Mouse (Mus musculus) embryonic facial prominence, embryonic 10.5 days (tissue): Measurements from ENCODE around the gene Plcb1. TPM values are rescaled to one million over a fixed set of nuclear protein-coding genes. Genes with fewer than 3 reads are reported as not detected.

Source experiments
- DNase-seq: peaks from one replicate; pipeline ENCODE4 v3.0.0-alpha.2; 2017; ENCODE audit warnings: low spot score
- H3K27ac ChIP-seq: fragments of 300-500 bp; sonication (generic); replicated peaks from 2 replicates; pipeline ENCODE4 v1.5.1; 2016; ENCODE audit warnings: mild to moderate bottlenecking
- H3K27me3 ChIP-seq: fragments of 300-500 bp; sonication (generic); replicated peaks from 2 replicates; pipeline ENCODE4 v1.6.1; 2016; ENCODE audit warnings: low read depth, mild to moderate bottlenecking; ENCODE audit not compliant: poor library complexity, severe bottlenecking
- H3K36me3 ChIP-seq: fragments of 300-500 bp; sonication (generic); replicated peaks from 2 replicates; pipeline ENCODE4 v1.6.1; 2016; ENCODE audit warnings: mild to moderate bottlenecking, moderate library complexity
- H3K4me1 ChIP-seq: fragments of 300-500 bp; sonication (generic); 2 replicates; pipeline ENCODE4 v1.6.1; 2016
- H3K4me3 ChIP-seq: fragments of 300-500 bp; sonication (generic); 2 replicates; pipeline ENCODE4 v1.5.1; 2016; ENCODE audit warnings: mild to moderate bottlenecking, moderate library complexity
- H3K9me3 ChIP-seq: fragments of 300-500 bp; sonication (generic); 2 replicates; pipeline ENCODE4 v1.6.1; 2016; ENCODE audit warnings: mild to moderate bottlenecking
- WGBS: fragments of 180-500 bp; shearing (Covaris S2); methylation state at CpG from one replicate; pipeline ENCODE4 v1.1.7; 2016; 5-methylcytosine and 5-hydroxymethylcytosine counted together
- polyA plus RNA-seq: library from polyadenylated mRNA; unstranded; fragments of >200 nt; fragmentation: Nextera tagmentation; extraction: Ambion mirVana; gene quantifications from 2 replicates; pipeline ENCODE4 v1.2.1, GENCODE M21; 2016

Plcb1 gene
- polyA plus RNA-seq, 1 experiment from 2014 or later = 6.0 TPM

DNA sequence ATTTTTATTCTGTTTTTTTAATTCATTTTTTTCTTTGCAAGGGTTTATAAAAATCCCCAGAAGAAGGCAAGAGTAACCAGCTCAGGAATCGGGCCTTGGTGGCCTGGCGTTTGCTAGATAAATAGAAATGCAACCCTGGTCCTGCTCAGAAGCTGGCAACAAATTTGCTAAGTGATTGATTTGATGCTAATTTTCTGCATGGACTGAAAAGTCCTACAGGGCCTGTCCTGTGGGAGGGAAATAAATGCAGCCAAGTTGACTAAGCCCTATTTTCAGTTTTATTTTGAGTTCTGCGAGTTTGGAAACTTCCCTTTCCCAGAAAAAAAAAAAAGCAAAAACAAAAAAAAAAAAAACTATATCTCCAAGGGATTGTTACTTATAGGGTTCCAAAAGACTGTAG lies 433.5 kb downstream of the Plcb1 start:
- no peak for DNase-seq
- no peak overlapping the region for H3K27ac ChIP-seq
- no peaks in the 10 kb centered on the region for H3K27me3 ChIP-seq
- no peaks in the 10 kb centered on the region for H3K36me3 ChIP-seq
- H3K9me3 ChIP-seq = no peaks in the 10 kb centered on the region
- no peak overlapping the region for H3K4me3 ChIP-seq
- 85% methylated on average over 3 of the region's 3 CpGs for WGBS
- no peaks in the 10 kb centered on the region; the same call in 1 of the 2 replicates for H3K4me1 ChIP-seq

DNA sequence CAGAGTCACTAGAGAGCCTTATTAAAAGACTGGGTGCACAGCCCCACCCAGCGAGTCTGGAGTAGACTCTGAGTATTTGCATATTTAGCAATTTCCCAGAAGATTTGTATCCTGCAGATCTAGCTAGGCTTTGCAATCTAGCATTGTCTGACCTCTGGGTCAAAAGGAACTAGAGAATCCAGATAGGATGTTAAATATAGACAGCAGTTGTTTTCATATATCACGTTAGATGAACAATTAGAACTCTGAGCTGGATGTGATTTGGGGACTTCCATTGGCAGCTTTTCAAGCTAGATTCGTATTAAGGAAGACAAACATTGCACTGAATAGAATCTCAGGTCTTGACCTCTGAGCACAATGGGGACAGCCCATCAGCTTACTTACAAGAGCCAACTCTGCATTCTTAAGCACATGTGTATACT lies 439.7 kb downstream of the Plcb1 start:
- 65% methylated on average over 3 of the region's 3 CpGs for WGBS
- H3K4me1 ChIP-seq = no peaks in the 10 kb centered on the region
- no peaks in the 10 kb centered on the region for H3K9me3 ChIP-seq
- no peaks in the 10 kb centered on the region for H3K27me3 ChIP-seq
- no peak overlapping the region for H3K27ac ChIP-seq
- DNase-seq = no peak
- no peaks in the 10 kb centered on the region for H3K36me3 ChIP-seq
- H3K4me3 ChIP-seq = no peak overlapping the region

DNA sequence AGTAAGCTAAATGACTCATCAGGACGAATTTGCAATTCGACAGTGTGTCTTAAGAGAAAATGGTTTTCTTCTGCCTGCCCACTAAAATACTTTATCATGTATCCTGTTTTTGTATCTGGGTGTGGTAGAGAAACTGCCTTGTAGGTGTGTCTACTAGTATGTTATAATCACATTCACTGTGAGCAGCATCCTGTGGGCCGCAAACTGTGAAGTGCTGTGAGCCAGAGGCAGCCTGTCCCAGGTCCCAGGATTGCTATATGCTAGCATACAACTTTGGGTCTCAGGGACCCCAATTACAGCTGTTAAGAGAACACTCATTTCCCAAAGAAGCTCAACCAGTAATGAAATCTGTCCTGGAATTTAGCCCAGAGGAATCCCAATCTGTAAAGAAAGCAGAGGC lies 444.4 kb downstream of the Plcb1 start:
- no peak overlapping the region for H3K4me3 ChIP-seq
- 86% methylated on average over 3 of the region's 3 CpGs for WGBS
- no peaks in the 10 kb centered on the region for H3K27me3 ChIP-seq
- no peaks in the 10 kb centered on the region for H3K36me3 ChIP-seq
- H3K27ac ChIP-seq = no peak overlapping the region
- no peaks in the 10 kb centered on the region for H3K9me3 ChIP-seq
- H3K4me1 ChIP-seq = no peaks in the 10 kb centered on the region
- no peak for DNase-seq

DNA sequence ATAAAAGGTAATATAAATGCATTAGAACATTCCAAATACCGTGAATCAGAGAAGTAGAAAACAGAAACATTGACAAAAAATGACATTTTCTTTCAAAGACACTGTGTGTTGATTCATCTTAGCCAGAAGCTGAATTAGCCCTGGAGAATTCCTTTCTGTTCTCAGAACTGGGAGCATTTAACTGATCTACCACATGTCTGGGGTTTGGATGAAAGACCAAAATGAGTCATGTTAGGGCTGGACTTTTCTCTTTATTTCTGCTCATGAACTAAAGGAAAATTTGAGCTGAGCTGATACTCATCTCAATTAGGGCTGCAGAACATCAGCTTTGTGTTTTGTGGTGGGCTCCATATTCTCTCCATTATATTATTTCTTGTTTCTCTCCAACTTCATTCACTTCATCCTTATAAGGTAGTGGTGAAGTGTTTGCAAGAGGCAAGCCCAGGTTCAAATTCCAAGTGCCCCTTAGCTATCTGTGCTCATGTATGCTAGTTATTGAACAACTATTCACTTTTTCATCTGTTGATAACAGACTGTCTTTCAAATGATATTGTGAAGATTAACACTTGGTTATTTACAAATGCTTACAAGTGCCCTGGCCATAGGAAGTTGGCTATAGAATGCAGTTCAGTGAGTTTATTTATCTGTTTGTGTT lies 456.9 kb downstream of the Plcb1 start:
- Histone ChIP-seq H3K4me3 (no peak overlapping the region), H3K36me3 (no peaks in the 10 kb centered on the region), H3K4me1 (no peaks in the 10 kb centered on the region), H3K9me3 (no peaks in the 10 kb centered on the region), H3K27ac (no peak overlapping the region), H3K27me3 (no peaks in the 10 kb centered on the region)
- WGBS = 89% methylated on average over 1 of the region's 1 CpGs
- DNase-seq = no peak

DNA sequence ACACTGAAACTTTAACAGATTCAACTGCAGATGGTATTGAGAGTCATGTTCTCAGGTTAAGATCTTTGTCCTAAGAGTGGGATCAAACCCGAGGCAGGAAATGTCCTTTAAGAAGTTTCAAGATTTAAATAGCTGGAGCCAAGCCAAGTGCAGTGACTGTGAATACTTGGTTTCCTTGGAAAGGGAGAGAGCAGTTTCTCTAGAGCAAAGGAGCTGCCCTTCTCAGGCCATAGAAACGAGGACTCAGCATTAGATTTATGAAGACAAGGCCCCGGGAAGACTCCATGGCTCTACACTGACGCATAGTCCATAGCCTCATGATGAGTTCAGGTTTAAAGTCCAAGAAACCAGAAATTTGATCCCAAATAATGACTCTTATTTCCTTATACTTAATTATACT lies 457.9 kb downstream of the Plcb1 start:
- 72% methylated on average over 4 of the region's 4 CpGs for WGBS
- Histone ChIP-seq H3K27me3 (no peaks in the 10 kb centered on the region), H3K36me3 (no peaks in the 10 kb centered on the region), H3K4me3 (no peak overlapping the region), H3K27ac (no peak overlapping the region), H3K9me3 (no peaks in the 10 kb centered on the region), H3K4me1 (no peaks in the 10 kb centered on the region)
- DNase-seq = no peak

DNA sequence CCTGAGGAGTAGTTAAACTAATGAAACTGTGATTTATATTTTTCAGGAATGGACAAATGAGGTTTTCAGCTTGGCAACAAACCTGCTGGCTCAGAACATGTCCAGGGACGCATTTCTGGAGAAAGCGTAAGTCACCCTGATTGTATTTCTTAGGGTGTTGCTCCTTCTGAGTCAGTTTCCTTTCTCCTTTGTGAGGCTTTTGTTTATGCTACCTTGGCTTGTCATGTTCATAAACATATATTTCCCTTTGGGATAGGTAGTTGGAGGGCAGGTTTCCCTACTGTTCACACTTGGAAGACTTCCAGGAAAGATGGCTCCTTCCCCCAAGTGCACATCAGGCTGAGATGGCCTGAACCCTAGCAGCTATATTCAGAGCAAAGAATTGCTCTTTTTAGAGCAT lies 464.1 kb downstream of the Plcb1 start:
- H3K27ac ChIP-seq = no peak overlapping the region

DNA sequence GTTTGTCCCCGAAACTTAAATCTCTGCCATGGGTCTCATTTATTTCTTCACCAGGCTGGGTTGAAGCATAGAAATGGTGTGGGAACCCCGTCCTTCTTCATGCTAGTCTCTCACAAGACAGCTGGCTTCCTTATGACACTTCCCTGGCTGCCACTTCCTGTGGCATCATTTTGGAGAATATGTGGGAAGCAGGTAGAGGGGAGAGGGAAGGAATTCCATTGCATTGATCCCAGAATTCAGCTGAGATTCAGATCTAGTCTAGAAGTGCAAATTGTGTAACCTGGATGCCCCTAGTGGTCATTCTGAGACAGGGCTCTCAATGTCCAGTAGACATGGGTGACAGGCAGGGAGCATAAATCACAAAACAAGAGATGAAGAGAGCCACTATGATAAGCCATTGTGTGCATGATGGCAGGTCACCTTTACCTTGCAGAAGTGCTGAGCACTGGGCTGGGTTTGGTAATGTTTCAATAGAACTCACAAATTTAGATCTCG lies 466.0 kb downstream of the Plcb1 start:
- H3K27ac ChIP-seq = no peak overlapping the region
- H3K36me3 ChIP-seq = no peaks in the 10 kb centered on the region
- H3K27me3 ChIP-seq = no peaks in the 10 kb centered on the region
- DNase-seq = no peak
- no peaks in the 10 kb centered on the region for H3K4me1 ChIP-seq
- H3K9me3 ChIP-seq = no peaks in the 10 kb centered on the region
- no peak overlapping the region for H3K4me3 ChIP-seq
- 93% methylated on average over 3 of the region's 3 CpGs for WGBS

More for the DNA sequence above, 464.1 kb downstream of the Plcb1 start:
- no peak overlapping the region for H3K4me3 ChIP-seq
- no peaks in the 10 kb centered on the region for H3K36me3 ChIP-seq
- H3K27me3 ChIP-seq = no peaks in the 10 kb centered on the region
- no peaks in the 10 kb centered on the region for H3K9me3 ChIP-seq
- 92% methylated on average over 2 of the region's 2 CpGs for WGBS
- H3K4me1 ChIP-seq = no peaks in the 10 kb centered on the region
- no peak for DNase-seq

DNA sequence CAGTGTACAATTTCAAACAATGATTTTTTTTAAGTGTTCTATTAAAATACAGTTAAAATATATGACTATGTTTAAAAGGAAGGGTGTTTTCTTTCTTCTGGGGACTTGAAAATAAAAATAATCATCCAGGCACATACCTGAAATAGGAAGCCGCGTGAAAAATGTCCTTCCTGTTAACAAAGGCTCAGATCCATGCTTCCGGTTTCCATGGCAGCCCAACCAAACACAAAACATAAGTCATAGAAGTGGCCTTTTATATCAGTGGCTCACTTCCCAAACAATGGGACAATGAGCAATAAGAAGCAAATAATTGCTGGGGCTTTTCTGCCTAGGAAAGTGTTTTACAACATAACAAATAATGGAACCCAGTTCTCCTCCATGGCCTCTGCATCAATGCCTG lies 473.3 kb downstream of the Plcb1 start:
- DNase-seq = peak; percentile 15
- 79% methylated on average over 3 of the region's 3 CpGs for WGBS
- H3K36me3 ChIP-seq = no peaks in the 10 kb centered on the region
- H3K4me3 ChIP-seq = no peak overlapping the region
- H3K27me3 ChIP-seq = no peaks in the 10 kb centered on the region
- H3K9me3 ChIP-seq = no peaks in the 10 kb centered on the region
- no peaks in the 10 kb centered on the region for H3K4me1 ChIP-seq
- no peak overlapping the region for H3K27ac ChIP-seq

DNA sequence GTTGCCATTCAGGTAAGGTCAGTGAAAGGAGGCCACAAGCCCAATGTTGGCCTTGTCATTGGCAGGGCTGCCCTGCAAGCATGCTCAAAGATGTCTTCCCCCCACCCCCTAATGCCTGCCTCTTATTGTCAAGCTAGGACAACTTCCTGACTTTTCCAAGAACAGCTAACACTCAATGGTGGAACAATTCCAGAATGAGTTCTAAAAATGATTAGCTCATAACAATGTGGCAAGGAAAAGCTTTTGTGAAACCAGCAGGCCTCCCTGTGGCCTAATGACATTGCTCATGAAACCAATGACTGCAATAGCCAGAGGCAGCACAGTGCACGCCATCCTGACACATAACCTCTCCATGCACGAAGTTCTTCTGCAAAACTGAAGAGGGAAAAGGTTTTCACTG lies 478.1 kb downstream of the Plcb1 start:
- Histone ChIP-seq H3K36me3 (no peaks in the 10 kb centered on the region), H3K27me3 (no peaks in the 10 kb centered on the region), H3K27ac (no peak overlapping the region), H3K4me3 (no peak overlapping the region), H3K4me1 (no peaks in the 10 kb centered on the region), H3K9me3 (no peaks in the 10 kb centered on the region)
- WGBS = 81% methylated on average over 2 of the region's 2 CpGs
- DNase-seq = no peak

DNA sequence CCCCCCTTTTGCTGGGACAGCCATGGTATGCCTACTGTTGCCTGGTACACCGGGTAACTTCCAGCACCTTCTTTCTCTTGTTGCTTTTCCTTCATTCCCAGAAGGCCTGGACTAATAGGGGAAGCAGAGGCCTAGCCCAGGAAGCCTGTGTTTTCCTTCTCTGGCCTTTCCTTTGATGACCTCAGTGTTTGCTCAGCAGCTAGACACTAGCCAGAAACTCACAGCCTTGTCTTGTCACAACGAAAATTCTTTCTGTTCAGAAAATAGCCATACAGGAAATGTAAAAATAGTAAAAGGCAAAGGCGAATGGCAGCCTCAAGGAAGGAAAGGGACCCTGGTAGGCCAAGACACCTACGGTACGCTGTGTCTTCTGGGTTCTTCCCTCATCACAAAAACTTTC lies 489.1 kb downstream of the Plcb1 start:
- Histone ChIP-seq H3K4me3 (no peak overlapping the region), H3K27me3 (no peaks in the 10 kb centered on the region), H3K4me1 (no peaks in the 10 kb centered on the region), H3K36me3 (no peaks in the 10 kb centered on the region), H3K27ac (no peak overlapping the region), H3K9me3 (no peaks in the 10 kb centered on the region)
- WGBS = 79% methylated on average over 5 of the region's 5 CpGs
- DNase-seq = no peak

DNA sequence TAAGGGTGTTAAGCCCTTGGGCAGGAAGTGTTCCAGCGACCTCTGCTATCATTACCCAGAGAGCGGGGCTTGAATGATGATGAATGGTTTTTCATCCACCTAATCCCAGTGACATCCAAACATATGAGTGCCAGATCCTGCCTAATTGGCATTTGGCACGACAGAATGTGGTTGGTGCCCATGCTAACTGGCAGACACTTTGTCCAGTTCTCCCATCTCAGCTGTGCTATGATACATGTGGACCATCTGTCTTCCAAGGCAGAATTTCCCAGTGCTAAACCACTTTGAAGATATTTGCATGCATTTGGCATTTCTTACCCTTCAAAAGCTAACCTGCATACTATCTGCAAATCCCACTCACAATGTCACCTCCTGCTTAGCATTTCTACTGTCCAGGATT lies 492.6 kb downstream of the Plcb1 start:
- H3K27ac ChIP-seq = no peak overlapping the region
- no peaks in the 10 kb centered on the region for H3K27me3 ChIP-seq
- H3K9me3 ChIP-seq = no peaks in the 10 kb centered on the region
- no peaks in the 10 kb centered on the region for H3K4me1 ChIP-seq
- no peak overlapping the region for H3K4me3 ChIP-seq
- no peak for DNase-seq
- no peaks in the 10 kb centered on the region for H3K36me3 ChIP-seq
- WGBS = 63% methylated on average over 3 of the region's 3 CpGs

DNA sequence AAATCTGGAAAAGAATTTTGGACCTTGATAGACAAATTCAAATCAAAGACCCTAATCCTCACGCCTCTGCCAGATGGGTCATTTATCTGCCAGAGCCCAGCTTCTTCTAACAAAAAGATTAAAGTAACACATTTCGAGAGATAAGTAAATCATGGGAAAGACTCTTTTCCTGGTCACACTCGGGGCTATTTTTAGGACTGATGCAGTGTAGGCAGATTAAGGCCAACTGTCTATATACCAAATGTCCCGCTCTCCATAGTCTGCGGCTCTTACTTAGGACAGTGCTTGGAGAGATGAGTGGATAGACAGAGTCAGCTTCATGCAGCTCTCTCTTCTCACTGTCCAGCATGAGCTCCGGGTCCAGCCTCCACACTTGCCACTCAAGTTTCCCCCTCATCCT lies 493.2 kb downstream of the Plcb1 start:
- Histone ChIP-seq H3K4me1 (no peaks in the 10 kb centered on the region), H3K27ac (no peak overlapping the region), H3K27me3 (no peaks in the 10 kb centered on the region), H3K36me3 (no peaks in the 10 kb centered on the region), H3K4me3 (no peak overlapping the region), H3K9me3 (no peaks in the 10 kb centered on the region)
- no peak for DNase-seq
- WGBS = 87% methylated on average over 6 of the region's 6 CpGs

DNA sequence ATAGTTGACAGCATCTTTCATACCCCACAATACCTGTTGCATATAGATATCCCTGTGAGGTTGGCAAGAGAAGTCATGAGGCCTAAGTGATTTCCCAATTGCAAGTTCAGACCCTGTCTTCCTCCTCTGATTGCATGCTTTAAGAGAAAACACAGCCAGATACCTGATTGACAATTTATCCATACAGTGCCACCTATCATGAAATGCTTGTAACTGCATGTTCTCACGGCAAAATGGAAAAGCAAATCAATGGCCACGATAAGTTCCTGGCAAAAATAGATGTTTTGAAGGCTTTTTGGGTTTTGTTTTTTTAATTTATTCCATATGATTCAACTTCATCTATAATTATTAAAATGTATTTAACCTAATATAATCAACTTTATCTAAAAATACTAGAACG lies 497.9 kb downstream of the Plcb1 start:
- Histone ChIP-seq H3K36me3 (no peaks in the 10 kb centered on the region), H3K4me1 (no peaks in the 10 kb centered on the region), H3K9me3 (no peaks in the 10 kb centered on the region), H3K4me3 (no peak overlapping the region), H3K27me3 (no peaks in the 10 kb centered on the region), H3K27ac (no peak overlapping the region)
- WGBS = 70% methylated on average over 3 of the region's 3 CpGs
- DNase-seq = no peak
